Comparison of ENCODE assay signal across 8 mouse cellular contexts in the genomic region with DNA sequence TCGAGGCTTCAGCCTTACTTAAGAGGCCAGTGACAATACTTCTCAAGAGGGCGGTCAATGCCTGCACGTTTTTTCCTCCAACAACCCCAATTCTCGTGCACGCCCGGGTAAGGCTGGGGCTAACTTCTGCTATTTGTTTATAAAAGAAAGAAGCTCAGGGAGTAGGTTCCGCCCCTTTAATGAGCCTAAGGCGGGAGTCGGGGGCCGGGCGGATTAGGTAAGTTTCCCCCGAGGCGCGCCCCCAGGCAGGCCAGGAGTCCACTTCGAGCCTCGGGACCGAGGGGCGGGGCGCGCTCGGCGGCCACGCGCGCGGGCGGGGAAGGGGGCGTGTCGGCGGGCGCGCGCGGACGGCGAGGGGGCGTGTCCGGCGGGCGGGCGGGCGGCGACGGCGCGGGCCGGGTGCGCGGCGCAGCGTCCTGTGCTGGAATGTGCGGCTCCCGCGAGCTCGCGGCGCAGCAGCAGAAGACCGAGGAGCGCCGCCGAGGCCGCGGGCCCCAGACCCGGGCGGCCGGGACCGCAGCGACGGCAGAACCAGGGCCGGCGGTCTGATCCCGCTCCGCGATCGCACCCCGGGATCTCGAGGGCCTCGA. TPM values are rescaled to one million over a fixed set of nuclear protein-coding genes. Genes with fewer than 3 reads are reported as not detected.
DNase-seq lines count a peak whose midpoint lies in the region; ATAC-seq and TF ChIP-seq lines count a peak whose summit lies in the region.

Gene Rest (plus strand): TSS at position 411 of the 590 bp plus-strand sequence.

- H3K4me2 ChIP-seq in forebrain, embryonic 15.5 days (replicated peaks), result peak within 1 kb of the TSS; percentile 75

- H3K4me3 ChIP-seq in forebrain, embryonic 15.5 days, result peak within 1 kb of the TSS; percentile 96
- peak within 1 kb of the TSS; percentile 72 for H3K4me3 ChIP-seq in layer of hippocampus, adult 2 months

- H3K9ac ChIP-seq in forebrain, embryonic 15.5 days (replicated peaks), result peak within 1 kb of the TSS; percentile 68

- peaks cover 16% of the 10 kb centered on the region for H3K4me1 ChIP-seq in forebrain, embryonic 15.5 days

- no peak for TF ChIP-seq CTCF in layer of hippocampus, adult 2 months (conservative IDR thresholded peaks at IDR 0.05)

- peak; percentile 92 for DNase-seq in NIH3T3 (ENCODE audit: low read depth)
- peak; percentile 21 to 57 for DNase-seq in cerebellum, adult 18-20 months
- peak; percentile 54 for DNase-seq in heart, postnatal 25 days (ENCODE audit: low spot score)
- peak; percentile 22 to 55 for DNase-seq in layer of hippocampus, adult 2 months (ENCODE audit: low spot score in 2 of 2)
- peak; percentile 81 for DNase-seq in lung, postnatal 14 days
- DNase-seq in ovary, postnatal 36 days (ENCODE audit: low spot score), result peak; percentile 87
- DNase-seq in urinary bladder, adult 18-20 months (ENCODE audit: low spot score in 2 of 2), result peak; percentile 63 to 82

- peak; percentile 87 for ATAC-seq in forebrain, embryonic 15.5 days (replicated peaks)

- H3K27ac ChIP-seq in forebrain, embryonic 15.5 days (replicated peaks), result peak within 1 kb of the TSS; percentile 84
- H3K27ac ChIP-seq in layer of hippocampus, adult 2 months, result peak within 1 kb of the TSS; percentile 72

- no peaks in the 10 kb centered on the region for H3K9me3 ChIP-seq in forebrain, embryonic 15.5 days

- WGBS in forebrain, embryonic 15.5 days, result under 1% methylated on average over 54 of the region's 78 CpGs

- peaks cover 2% of the 10 kb centered on the region; the same call in 1 of the 2 replicates for H3K27me3 ChIP-seq in forebrain, embryonic 15.5 days

- peaks cover 6% of the 10 kb centered on the region; the same call in 1 of the 2 replicates for H3K36me3 ChIP-seq in forebrain, embryonic 15.5 days

- intact Hi-C loops in heart, postnatal 25 days (cut with DNase I), result loop anchor here (5.0 kb wide), 1 partner anchor 197 kb away; no protein-coding TSS in a partner anchor

RNA-seq across cellular contexts. Expression of gene Rest, which starts in this region (rescaled TPM):
- polyA plus RNA-seq in forebrain, embryonic 15.5 days (2015; fragmentation: Nextera tagmentation; extraction: Ambion mirVana), result 8.4 and 8.5 TPM in 2 replicates
- 10 to 100 TPM; 14.5 to 15.5 TPM for total RNA-seq in heart, postnatal 25 days (2021)
- 1 to 10 TPM; 3.4 to 4.4 TPM for total RNA-seq in layer of hippocampus, adult 2 months (2021)

Comparison
In these comparisons a context has a peak if more than half of its experiments do, and no peak if none do; other contexts are left out.
1. Peak in every context shown above with its lines: DNase-seq, ATAC-seq, H3K4me3 ChIP-seq and H3K27ac ChIP-seq.
2. DNase-seq: peak in every context shown above with its lines; median percentile 92 in NIH3T3; 87 in ovary, postnatal 36 days; 81 in lung, postnatal 14 days; 72 in urinary bladder, adult 18-20 months; 54 in heart, postnatal 25 days; 39 in cerebellum, adult 18-20 months; 38 in layer of hippocampus, adult 2 months.